Mouse (Mus musculus) liver, embryonic 15.5 days (tissue): ENCODE data around the gene Fbxo36. TPM values are rescaled to one million over a fixed set of nuclear protein-coding genes. Genes with fewer than 3 reads are reported as not detected.

ENCODE experiments used
- ATAC-seq: fragments of 200-750 bp; cut with Nextera tagmentation; 2 replicates; pipeline ENCODE4 v1.8.0; 2017; ENCODE audit warnings: moderate number of reproducible peaks, mild to moderate bottlenecking, moderate library complexity; ENCODE audit not compliant: insufficient read depth
- H3K27ac ChIP-seq: fragments of 300-500 bp; sonication (generic); replicated peaks from 2 replicates; pipeline ENCODE4 v1.5.1; 2015; ENCODE audit warnings: mild to moderate bottlenecking, inconsistent platforms
- H3K27me3 ChIP-seq: fragments of 300-500 bp; sonication (generic); 2 replicates; pipeline ENCODE4 v1.6.1; 2015; ENCODE audit warnings: mild to moderate bottlenecking, inconsistent platforms
- H3K36me3 ChIP-seq: fragments of 300-500 bp; sonication (generic); replicated peaks from 2 replicates; pipeline ENCODE4 v1.6.1; 2015; ENCODE audit warnings: moderate library complexity, mild to moderate bottlenecking, inconsistent platforms
- H3K4me1 ChIP-seq: fragments of 300-500 bp; sonication (generic); replicated peaks from 2 replicates; pipeline ENCODE4 v1.6.1; 2015; ENCODE audit warnings: inconsistent platforms
- H3K4me2 ChIP-seq: fragments of 300-500 bp; sonication (generic); 2 replicates; pipeline ENCODE4 v1.6.1; 2015; ENCODE audit warnings: moderate library complexity, mild to moderate bottlenecking, inconsistent platforms
- H3K4me3 ChIP-seq: fragments of 300-500 bp; sonication (generic); replicated peaks from 2 replicates; pipeline ENCODE4 v1.5.1; 2015; ENCODE audit warnings: mild to moderate bottlenecking, inconsistent platforms
- H3K9ac ChIP-seq: fragments of 300-500 bp; sonication (generic); 2 replicates; pipeline ENCODE4 v1.6.1; 2015; ENCODE audit warnings: moderate library complexity, mild to moderate bottlenecking, inconsistent platforms
- H3K9me3 ChIP-seq: fragments of 300-500 bp; sonication (generic); replicated peaks from 2 replicates; pipeline ENCODE4 v1.6.1; 2016; ENCODE audit warnings: inconsistent platforms
- WGBS: fragments of 180-500 bp; shearing (Covaris S2); methylation state at CpG from one replicate; pipeline ENCODE4 v1.1.7; 2015; ENCODE audit warnings: mixed read lengths; ENCODE audit not compliant: insufficient replicate concordance; 5-methylcytosine and 5-hydroxymethylcytosine counted together
- polyA plus RNA-seq: library from polyadenylated mRNA; unstranded; fragments of >200 nt; fragmentation: Nextera tagmentation; extraction: Ambion mirVana; gene quantifications from 2 replicates; pipeline ENCODE4 v1.2.1, GENCODE M21; 2015

Gene Fbxo36
- polyA plus RNA-seq, 1 experiment from 2014 or later = 7.3 TPM

GRCm38 (mm10) chr1:84890503-84890902 is 50.9 kb downstream of the Fbxo36 start:
- no peak overlapping the region for H3K4me2 ChIP-seq
- 62% methylated on average over 7 of the region's 7 CpGs for WGBS

GRCm38 (mm10) chr1:84891746-84892145 is 52.1 kb downstream of the Fbxo36 start:
- Histone ChIP-seq H3K4me1 (no peaks in the 10 kb centered on the region), H3K27ac (no peak overlapping the region), H3K4me2 (no peak overlapping the region), H3K27me3 (no peaks in the 10 kb centered on the region), H3K4me3 (no peak overlapping the region), H3K36me3 (no peaks in the 10 kb centered on the region), H3K9me3 (no peaks in the 10 kb centered on the region), H3K9ac (no peak overlapping the region)
- ATAC-seq = no peak
- WGBS = 73% methylated on average over 9 of the region's 9 CpGs

More at GRCm38 (mm10) chr1:84890503-84890902, 50.9 kb downstream of the Fbxo36 start:
- Histone ChIP-seq H3K36me3 (no peaks in the 10 kb centered on the region), H3K9ac (no peak overlapping the region), H3K4me3 (no peak overlapping the region), H3K27me3 (no peaks in the 10 kb centered on the region), H3K27ac (no peak overlapping the region), H3K9me3 (no peaks in the 10 kb centered on the region), H3K4me1 (no peaks in the 10 kb centered on the region)
- no peak for ATAC-seq

- no peak overlapping the region for H3K4me3 ChIP-seq
- no peak for ATAC-seq
- H3K36me3 ChIP-seq = no peaks in the 10 kb centered on the region
- no peak overlapping the region for H3K4me2 ChIP-seq
- 57% methylated on average over 6 of the region's 6 CpGs for WGBS
- no peaks in the 10 kb centered on the region for H3K27me3 ChIP-seq
- no peak overlapping the region for H3K9ac ChIP-seq
- H3K9me3 ChIP-seq = no peaks in the 10 kb centered on the region
- no peaks in the 10 kb centered on the region for H3K4me1 ChIP-seq
- no peak overlapping the region for H3K27ac ChIP-seq
Observed at GRCm38 (mm10) chr1:84897364-84897763, 57.7 kb downstream of the Fbxo36 start.

GRCm38 (mm10) chr1:84899156-84899555 is 59.5 kb downstream of the Fbxo36 start:
- H3K36me3 ChIP-seq = no peaks in the 10 kb centered on the region
- WGBS = 79% methylated on average over 6 of the region's 6 CpGs
- no peaks in the 10 kb centered on the region for H3K27me3 ChIP-seq
- no peaks in the 10 kb centered on the region for H3K9me3 ChIP-seq
- no peak overlapping the region for H3K27ac ChIP-seq
- no peak overlapping the region for H3K4me3 ChIP-seq
- no peak for ATAC-seq
- no peaks in the 10 kb centered on the region for H3K4me1 ChIP-seq
- H3K4me2 ChIP-seq = no peak overlapping the region
- no peak overlapping the region for H3K9ac ChIP-seq

- no peak overlapping the region for H3K4me3 ChIP-seq
- ATAC-seq = no peak
- no peak overlapping the region for H3K9ac ChIP-seq
- 73% methylated on average over 2 of the region's 2 CpGs for WGBS
- no peaks in the 10 kb centered on the region for H3K4me1 ChIP-seq
- H3K27me3 ChIP-seq = no peaks in the 10 kb centered on the region
- H3K9me3 ChIP-seq = no peaks in the 10 kb centered on the region
- H3K36me3 ChIP-seq = no peaks in the 10 kb centered on the region
- no peak overlapping the region for H3K27ac ChIP-seq
- H3K4me2 ChIP-seq = no peak overlapping the region
Observed at GRCm38 (mm10) chr1:84904467-84904866, 64.8 kb downstream of the Fbxo36 start.

GRCm38 (mm10) chr1:84910177-84910804 is 70.7 kb downstream of the Fbxo36 start:
- no peak for ATAC-seq
- H3K4me3 ChIP-seq = no peak overlapping the region
- H3K4me2 ChIP-seq = no peak overlapping the region
- H3K27me3 ChIP-seq = no peaks in the 10 kb centered on the region
- 55% methylated on average over 8 of the region's 8 CpGs for WGBS
- no peaks in the 10 kb centered on the region for H3K9me3 ChIP-seq
- H3K27ac ChIP-seq = no peak overlapping the region
- no peaks in the 10 kb centered on the region for H3K36me3 ChIP-seq
- no peaks in the 10 kb centered on the region for H3K4me1 ChIP-seq
- H3K9ac ChIP-seq = no peak overlapping the region

GRCm38 (mm10) chr1:84912571-84912970 is 72.9 kb downstream of the Fbxo36 start:
- no peak overlapping the region for H3K9ac ChIP-seq
- H3K36me3 ChIP-seq = no peaks in the 10 kb centered on the region
- no peak overlapping the region for H3K4me3 ChIP-seq
- 75% methylated on average over 11 of the region's 11 CpGs for WGBS
- H3K4me1 ChIP-seq = no peaks in the 10 kb centered on the region
- no peaks in the 10 kb centered on the region for H3K27me3 ChIP-seq
- H3K4me2 ChIP-seq = no peak overlapping the region
- no peak for ATAC-seq
- H3K27ac ChIP-seq = no peak overlapping the region
- no peaks in the 10 kb centered on the region for H3K9me3 ChIP-seq

- Histone ChIP-seq H3K27me3 (no peaks in the 10 kb centered on the region), H3K27ac (no peak overlapping the region), H3K4me2 (no peak overlapping the region), H3K36me3 (no peaks in the 10 kb centered on the region), H3K4me3 (no peak overlapping the region), H3K9ac (no peak overlapping the region), H3K4me1 (no peaks in the 10 kb centered on the region), H3K9me3 (no peaks in the 10 kb centered on the region)
- WGBS = 20% methylated on average over 4 of the region's 4 CpGs
- ATAC-seq = no peak
Observed at GRCm38 (mm10) chr1:84915010-84915409, 75.4 kb downstream of the Fbxo36 start.

GRCm38 (mm10) chr1:84918865-84919264 is 79.2 kb downstream of the Fbxo36 start:
- 71% methylated on average over 3 of the region's 3 CpGs for WGBS
- no peaks in the 10 kb centered on the region for H3K27me3 ChIP-seq
- H3K4me2 ChIP-seq = no peak overlapping the region
- H3K27ac ChIP-seq = no peak overlapping the region
- H3K9ac ChIP-seq = no peak overlapping the region
- H3K4me1 ChIP-seq = no peaks in the 10 kb centered on the region; the same call in 1 of the 2 replicates
- no peak for ATAC-seq
- H3K9me3 ChIP-seq = no peaks in the 10 kb centered on the region
- H3K36me3 ChIP-seq = no peaks in the 10 kb centered on the region
- no peak overlapping the region for H3K4me3 ChIP-seq

GRCm38 (mm10) chr1:84923432-84923831 is 83.8 kb downstream of the Fbxo36 start:
- Histone ChIP-seq H3K36me3 (no peaks in the 10 kb centered on the region), H3K4me3 (no peak overlapping the region), H3K9me3 (no peaks in the 10 kb centered on the region), H3K4me2 (no peak overlapping the region), H3K4me1 (no peaks in the 10 kb centered on the region; the same call in 1 of the 2 replicates), H3K27me3 (no peaks in the 10 kb centered on the region), H3K9ac (no peak overlapping the region), H3K27ac (no peak overlapping the region)
- 56% methylated on average over 2 of the region's 2 CpGs for WGBS
- no peak for ATAC-seq

- Histone ChIP-seq H3K4me3 (no peak overlapping the region), H3K4me1 (no peaks in the 10 kb centered on the region; the same call in 1 of the 2 replicates), H3K27ac (no peak overlapping the region), H3K9ac (no peak overlapping the region), H3K9me3 (no peaks in the 10 kb centered on the region), H3K4me2 (no peak overlapping the region), H3K27me3 (no peaks in the 10 kb centered on the region), H3K36me3 (no peaks in the 10 kb centered on the region)
- WGBS = 41% methylated on average over 6 of the region's 6 CpGs
- ATAC-seq = no peak
Observed at GRCm38 (mm10) chr1:84924134-84924533, 84.5 kb downstream of the Fbxo36 start.

GRCm38 (mm10) chr1:84925599-84925998 is 86.0 kb downstream of the Fbxo36 start:
- Histone ChIP-seq H3K9me3 (no peaks in the 10 kb centered on the region), H3K36me3 (no peaks in the 10 kb centered on the region), H3K4me3 (no peak overlapping the region), H3K27ac (no peak overlapping the region), H3K9ac (no peak overlapping the region), H3K4me2 (no peak overlapping the region), H3K4me1 (no peaks in the 10 kb centered on the region; the same call in 1 of the 2 replicates), H3K27me3 (no peaks in the 10 kb centered on the region)
- 56% methylated on average over 9 of the region's 9 CpGs for WGBS
- no peak for ATAC-seq
